Mouse (Mus musculus): ENCODE data around the gene Unc13d. TPM values are rescaled to one million over a fixed set of nuclear protein-coding genes. Genes with fewer than 3 reads are reported as not detected.
A peak's percentile ranks its signal among the peaks of the same experiment; 100 is the strongest.
"Not testable (repeated sequence)": the region's sequence is repeated elsewhere in the genome, so short reads cannot be mapped to it uniquely, and the experiment has no call there.

Unc13d gene
- polyA plus RNA-seq (2015; fragmentation: Nextera tagmentation; extraction: Ambion mirVana): 0.69 and 0.80 TPM in 2 replicates

DNA sequence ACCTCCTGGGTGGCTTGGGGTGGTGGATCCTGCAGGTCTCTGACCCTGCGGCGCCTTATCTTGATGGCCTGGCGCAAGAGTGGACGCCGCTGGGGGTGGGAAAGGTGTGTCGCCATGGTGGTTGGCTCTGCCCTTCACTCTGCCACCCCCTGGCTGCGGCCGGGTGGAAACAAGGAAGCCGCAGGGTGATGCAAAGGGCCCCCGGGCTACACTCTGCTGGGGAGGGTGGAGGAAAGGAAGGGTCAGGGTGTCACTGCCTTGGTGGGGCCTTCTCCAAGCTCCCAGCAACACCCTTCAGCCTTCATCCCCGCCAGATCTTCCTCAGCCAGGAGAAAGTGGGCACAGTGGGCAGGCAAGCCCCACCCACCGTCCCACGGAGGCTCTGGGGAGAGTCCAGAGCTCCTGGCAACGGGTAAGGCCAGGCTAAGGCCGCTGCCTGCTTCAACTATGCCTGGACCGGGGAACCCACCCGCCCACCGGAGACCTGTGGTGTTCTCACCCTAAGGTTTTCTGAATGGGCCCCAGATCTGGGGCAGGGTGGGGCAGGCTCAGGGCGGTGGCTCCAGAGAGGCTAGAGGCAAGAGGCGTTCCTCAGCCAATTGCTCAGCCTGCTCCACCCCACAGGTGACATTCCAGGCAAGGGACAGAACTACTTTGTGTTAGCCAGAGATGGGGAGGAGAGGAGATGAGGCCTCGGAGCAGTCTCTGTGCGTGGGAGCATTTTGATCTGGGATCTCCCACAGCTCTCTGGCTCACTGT, at the start of gene Unc13d:
TSS of gene Unc13d (minus strand) at position 516 of the 759 bp plus-strand sequence.
- Histone ChIP-seq H3K27ac (ENCODE audit: low read depth, low read length) (no peak within 1 kb of the TSS), H3K9ac (ENCODE audit: low read depth, low read length) (peak within 1 kb of the TSS; percentile 63), H3K4me2 (ENCODE audit: low read length) (peak within 1 kb of the TSS; percentile 53), H3K4me3 (ENCODE audit: low read length) (peak within 1 kb of the TSS; percentile 28), H3K9me3 (ENCODE audit: control insufficient read depth, low read length) (no peaks in the 10 kb centered on the region), H3K4me1 (ENCODE audit: control insufficient read depth, insufficient read depth, low read depth, low read length) (peaks cover 7% of the 10 kb centered on the region), H3K36me3 (ENCODE audit: control insufficient read depth, insufficient read depth, low read length) (peaks cover 25% of the 10 kb centered on the region), H3K27me3 (replicated peaks; ENCODE audit: control insufficient read depth, insufficient read depth, low read length) (no peaks in the 10 kb centered on the region)
- peak; percentile 28 for ATAC-seq
- 70% methylated on average over 22 of the region's 22 CpGs for WGBS

DNA sequence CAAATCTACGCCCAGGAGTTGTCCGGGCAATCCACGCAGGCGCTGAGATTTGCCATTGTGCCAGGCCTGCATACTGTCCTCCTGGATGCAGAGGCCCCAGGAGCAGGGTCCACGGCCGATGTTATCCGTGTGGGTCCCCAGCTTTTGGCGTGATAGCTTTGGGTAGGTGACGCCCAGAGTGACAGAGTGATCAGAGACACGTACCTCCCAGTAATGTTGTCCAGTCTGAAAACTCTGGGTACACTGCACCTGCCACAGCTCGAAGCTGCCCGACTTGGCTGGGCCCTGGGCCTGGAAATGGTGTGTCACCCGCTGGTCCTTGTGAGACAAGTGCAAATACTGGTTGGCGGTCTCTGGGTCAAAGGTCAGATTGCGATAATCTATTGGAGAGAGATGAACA, 48.5 kb upstream of the Unc13d start:
- Histone ChIP-seq H3K9ac (ENCODE audit: low read depth, low read length) (no peak overlapping the region), H3K27ac (ENCODE audit: low read depth, low read length) (no peak overlapping the region), H3K4me3 (ENCODE audit: low read length) (no peak overlapping the region), H3K4me1 (ENCODE audit: control insufficient read depth, insufficient read depth, low read depth, low read length) (peaks cover 19% of the 10 kb centered on the region), H3K9me3 (ENCODE audit: control insufficient read depth, low read length) (no peaks in the 10 kb centered on the region), H3K36me3 (ENCODE audit: control insufficient read depth, insufficient read depth, low read length) (peaks cover 8% of the 10 kb centered on the region), H3K27me3 (replicated peaks; ENCODE audit: control insufficient read depth, insufficient read depth, low read length) (no peaks in the 10 kb centered on the region), H3K4me2 (ENCODE audit: low read length) (no peak overlapping the region)
- 95% methylated on average over 15 of the region's 15 CpGs for WGBS
- no peak for ATAC-seq

DNA sequence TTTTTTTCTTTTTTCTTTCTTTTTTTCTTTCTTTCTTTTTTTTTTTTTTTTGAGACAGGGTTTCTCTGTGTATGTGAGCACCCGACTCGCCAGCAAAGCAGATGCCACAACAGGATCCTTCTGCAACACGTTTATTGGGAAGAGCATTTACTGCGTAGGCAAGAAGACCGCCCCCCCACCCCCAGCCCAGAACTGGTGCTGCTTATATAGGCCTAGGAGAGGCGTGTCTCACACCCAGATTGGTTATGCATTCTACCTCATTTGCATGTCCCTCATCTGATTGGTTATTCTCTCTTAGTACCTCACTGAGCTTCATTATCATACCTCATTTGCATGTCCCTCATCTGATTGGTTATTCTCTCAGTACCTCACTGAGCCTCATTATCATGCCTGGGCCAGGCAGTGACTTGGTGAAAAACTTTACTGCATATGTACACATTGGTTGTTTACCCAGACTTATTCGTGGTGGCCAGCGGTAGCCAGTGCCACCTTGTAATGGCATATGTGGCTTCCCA, 44.0 kb upstream of the Unc13d start:
- not testable (repeated sequence) for H3K4me2 ChIP-seq (ENCODE audit: low read length); H3K27me3 ChIP-seq (replicated peaks; ENCODE audit: control insufficient read depth, insufficient read depth, low read length); H3K4me1 ChIP-seq (ENCODE audit: control insufficient read depth, insufficient read depth, low read depth, low read length); H3K9ac ChIP-seq (ENCODE audit: low read depth, low read length); ATAC-seq; H3K27ac ChIP-seq (ENCODE audit: low read depth, low read length); H3K36me3 ChIP-seq (ENCODE audit: control insufficient read depth, insufficient read depth, low read length); H3K4me3 ChIP-seq (ENCODE audit: low read length); H3K9me3 ChIP-seq (ENCODE audit: control insufficient read depth, low read length)
- 89% methylated on average over 8 of the region's 8 CpGs for WGBS

DNA sequence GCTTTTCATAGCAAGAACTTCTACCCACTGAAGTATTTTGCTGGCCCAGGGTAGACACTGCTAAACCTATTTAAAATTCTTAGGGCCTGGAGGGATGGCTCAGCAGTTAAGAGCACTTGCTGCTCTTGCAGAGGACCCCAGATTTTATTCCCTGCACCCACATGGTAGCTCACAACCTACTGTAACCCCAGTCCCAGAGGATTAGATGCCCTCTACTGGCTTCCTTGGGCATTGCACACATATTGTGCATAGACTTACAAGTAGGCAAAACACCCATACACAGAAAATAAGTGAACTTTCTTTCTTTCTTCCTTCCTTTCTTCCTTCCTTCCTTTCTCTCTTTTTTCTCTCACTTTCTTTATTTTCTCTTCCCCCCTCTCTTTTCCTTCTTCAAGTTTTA, 40.1 kb upstream of the Unc13d start:
- no peak for ATAC-seq
- H3K27me3 ChIP-seq (replicated peaks; ENCODE audit: control insufficient read depth, insufficient read depth, low read length): no peaks in the 10 kb centered on the region

DNA sequence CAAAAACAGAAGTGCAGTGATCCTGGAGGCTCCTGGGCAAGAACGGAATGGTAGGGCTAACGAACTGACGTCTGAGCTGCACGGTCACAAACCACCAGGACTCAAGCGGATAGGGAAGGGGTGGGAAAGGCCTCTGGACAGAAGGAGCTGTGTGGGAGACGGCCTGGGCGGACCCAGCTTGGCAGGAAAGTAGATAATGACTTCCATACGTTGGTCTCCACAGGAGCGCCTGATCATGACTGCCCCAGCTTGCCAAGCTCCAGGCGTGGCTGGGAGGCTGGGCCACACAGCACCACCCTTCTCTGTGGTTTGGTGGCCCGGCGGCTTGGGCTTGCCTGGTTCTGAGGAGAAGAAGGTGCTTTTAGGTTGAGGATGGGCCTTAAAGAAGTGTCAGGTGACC, 39.5 kb upstream of the Unc13d start:
- 84% methylated on average over 12 of the region's 12 CpGs for WGBS
- no peak overlapping the region for H3K4me2 ChIP-seq (ENCODE audit: low read length)
- no peak for ATAC-seq
- no peak overlapping the region for H3K9ac ChIP-seq (ENCODE audit: low read depth, low read length)
- H3K27me3 ChIP-seq (replicated peaks; ENCODE audit: control insufficient read depth, insufficient read depth, low read length): no peaks in the 10 kb centered on the region
- no peaks in the 10 kb centered on the region for H3K9me3 ChIP-seq (ENCODE audit: control insufficient read depth, low read length)
- H3K36me3 ChIP-seq (ENCODE audit: control insufficient read depth, insufficient read depth, low read length): no peaks in the 10 kb centered on the region
- H3K4me1 ChIP-seq (ENCODE audit: control insufficient read depth, insufficient read depth, low read depth, low read length): no peaks in the 10 kb centered on the region
- no peak overlapping the region for H3K4me3 ChIP-seq (ENCODE audit: low read length)
- H3K27ac ChIP-seq (ENCODE audit: low read depth, low read length): no peak overlapping the region

More for the DNA sequence above, 40.1 kb upstream of the Unc13d start:
- Histone ChIP-seq H3K4me2 (ENCODE audit: low read length) (no peak overlapping the region), H3K27ac (ENCODE audit: low read depth, low read length) (no peak overlapping the region), H3K9me3 (ENCODE audit: control insufficient read depth, low read length) (no peaks in the 10 kb centered on the region), H3K9ac (ENCODE audit: low read depth, low read length) (no peak overlapping the region), H3K36me3 (ENCODE audit: control insufficient read depth, insufficient read depth, low read length) (no peaks in the 10 kb centered on the region), H3K4me1 (ENCODE audit: control insufficient read depth, insufficient read depth, low read depth, low read length) (no peaks in the 10 kb centered on the region), H3K4me3 (ENCODE audit: low read length) (no peak overlapping the region)

DNA sequence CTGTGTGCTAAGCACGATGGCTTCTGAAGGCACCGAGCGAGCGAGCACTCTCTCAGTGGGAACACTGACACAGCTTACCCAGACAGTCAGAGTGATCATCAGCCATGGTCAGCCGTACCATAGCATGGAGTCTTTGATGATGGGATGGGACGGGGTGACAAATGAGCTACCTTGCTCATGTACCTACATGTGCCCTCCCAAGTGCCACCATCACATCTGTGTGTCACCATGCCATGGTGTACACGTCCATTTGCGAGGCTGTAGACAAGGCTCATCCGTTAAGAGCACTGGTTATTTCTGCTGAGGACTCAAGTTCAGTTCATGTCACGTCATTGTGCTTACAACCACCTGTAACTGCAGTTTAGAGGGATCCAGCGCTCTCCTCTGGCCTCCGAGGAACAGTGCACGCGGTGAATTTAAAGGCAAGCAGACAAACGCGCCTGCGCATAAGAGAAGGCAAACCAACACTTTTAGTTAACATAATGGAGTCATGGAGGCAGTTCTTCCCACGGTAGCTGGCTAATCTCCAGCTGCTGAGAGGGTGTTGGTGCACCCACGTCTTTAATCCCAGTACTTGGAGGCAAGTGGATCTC, 33.9 kb upstream of the Unc13d start:
- Histone ChIP-seq H3K4me1 (ENCODE audit: control insufficient read depth, insufficient read depth, low read depth, low read length) (peaks cover 16% of the 10 kb centered on the region), H3K36me3 (ENCODE audit: control insufficient read depth, insufficient read depth, low read length) (no peaks in the 10 kb centered on the region), H3K27me3 (replicated peaks; ENCODE audit: control insufficient read depth, insufficient read depth, low read length) (peaks cover 33% of the 10 kb centered on the region), H3K9ac (ENCODE audit: low read depth, low read length) (no peak overlapping the region), H3K4me2 (ENCODE audit: low read length) (no peak overlapping the region), H3K9me3 (ENCODE audit: control insufficient read depth, low read length) (no peaks in the 10 kb centered on the region), H3K4me3 (ENCODE audit: low read length) (no peak overlapping the region), H3K27ac (ENCODE audit: low read depth, low read length) (no peak overlapping the region)
- WGBS: 84% methylated on average over 19 of the region's 19 CpGs
- no peak for ATAC-seq

DNA sequence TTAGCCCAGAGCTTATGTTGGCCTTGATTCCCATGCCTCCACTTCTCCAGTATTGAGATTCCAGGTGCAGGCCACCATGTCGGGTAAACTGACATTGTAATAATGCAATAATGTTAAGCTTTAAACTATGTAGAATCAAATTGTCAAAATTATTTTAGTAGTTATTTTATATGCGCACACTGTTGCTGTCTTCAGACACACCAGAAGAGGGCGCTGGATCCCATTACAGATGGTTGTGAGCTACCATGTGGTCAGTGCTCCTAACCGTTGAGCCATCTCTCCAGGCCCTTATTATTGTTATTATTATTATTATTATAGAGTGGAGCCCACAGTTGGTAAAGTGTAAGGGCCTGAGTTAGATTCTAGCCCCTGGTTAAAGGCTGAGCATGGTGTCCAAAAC, 33.3 kb upstream of the Unc13d start:
- no peak overlapping the region for H3K27ac ChIP-seq (ENCODE audit: low read depth, low read length)
- ATAC-seq: no peak
- peaks cover 37% of the 10 kb centered on the region for H3K27me3 ChIP-seq (replicated peaks; ENCODE audit: control insufficient read depth, insufficient read depth, low read length)
- no peak overlapping the region for H3K4me3 ChIP-seq (ENCODE audit: low read length)
- no peak overlapping the region for H3K4me2 ChIP-seq (ENCODE audit: low read length)
- peaks cover 16% of the 10 kb centered on the region for H3K4me1 ChIP-seq (ENCODE audit: control insufficient read depth, insufficient read depth, low read depth, low read length)
- no peaks in the 10 kb centered on the region for H3K36me3 ChIP-seq (ENCODE audit: control insufficient read depth, insufficient read depth, low read length)
- no peak overlapping the region for H3K9ac ChIP-seq (ENCODE audit: low read depth, low read length)
- H3K9me3 ChIP-seq (ENCODE audit: control insufficient read depth, low read length): no peaks in the 10 kb centered on the region
- 83% methylated on average over 4 of the region's 4 CpGs for WGBS

DNA sequence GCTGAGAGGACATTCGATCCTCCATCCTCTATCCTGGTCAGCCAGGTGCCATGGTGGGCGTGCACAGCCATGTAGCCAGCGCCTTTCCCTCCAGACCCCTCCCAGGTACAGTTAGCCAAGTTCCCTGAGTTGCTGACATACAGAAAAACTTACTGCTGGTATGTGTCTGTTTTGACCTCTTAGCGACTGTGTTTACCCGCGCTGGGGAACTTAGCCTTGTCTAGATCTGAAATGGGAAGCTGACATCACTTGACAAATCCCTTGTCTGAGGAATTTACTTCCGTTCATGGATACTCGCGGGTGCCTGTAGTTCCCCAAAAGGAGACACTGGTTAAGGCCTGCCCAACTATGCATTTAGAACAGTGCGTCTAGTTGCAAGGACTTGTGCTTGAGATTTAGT, 32.8 kb upstream of the Unc13d start:
- H3K9me3 ChIP-seq (ENCODE audit: control insufficient read depth, low read length): no peaks in the 10 kb centered on the region
- 33% methylated on average over 10 of the region's 10 CpGs for WGBS
- no peak overlapping the region; the same call in 1 of the 2 replicates for H3K27ac ChIP-seq (ENCODE audit: low read depth, low read length)
- H3K36me3 ChIP-seq (ENCODE audit: control insufficient read depth, insufficient read depth, low read length): no peaks in the 10 kb centered on the region
- peaks cover 16% of the 10 kb centered on the region for H3K4me1 ChIP-seq (ENCODE audit: control insufficient read depth, insufficient read depth, low read depth, low read length)
- peak overlapping the region; percentile 43; the same call in 1 of the 2 replicates for H3K9ac ChIP-seq (ENCODE audit: low read depth, low read length)
- H3K27me3 ChIP-seq (replicated peaks; ENCODE audit: control insufficient read depth, insufficient read depth, low read length): peaks cover 42% of the 10 kb centered on the region
- no peak for ATAC-seq
- peak overlapping the region; percentile 43 for H3K4me2 ChIP-seq (ENCODE audit: low read length)
- peak overlapping the region; percentile 36 for H3K4me3 ChIP-seq (ENCODE audit: low read length)

DNA sequence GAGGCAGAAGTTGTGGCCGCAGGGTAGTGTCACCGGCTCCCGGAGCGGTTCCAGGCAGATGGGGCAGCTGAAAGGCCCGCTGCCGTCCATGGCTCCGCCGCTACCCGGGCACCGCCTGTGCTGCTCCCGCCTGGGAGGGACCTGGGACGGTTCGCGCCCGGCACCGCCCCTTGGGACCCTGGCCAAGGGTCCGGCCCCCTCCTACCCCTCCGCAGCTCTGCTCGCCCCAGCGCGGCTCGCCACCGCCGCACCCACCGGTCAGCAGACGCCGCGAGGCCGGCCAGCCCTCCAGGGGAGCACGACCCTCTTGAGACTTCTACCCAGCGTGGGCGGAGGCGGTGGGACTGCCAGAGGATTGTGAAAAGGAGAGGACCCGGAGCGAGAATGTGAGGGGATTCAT, 32.4 kb upstream of the Unc13d start:
- Histone ChIP-seq H3K9ac (ENCODE audit: low read depth, low read length) (peak overlapping the region; percentile 43), H3K27me3 (replicated peaks; ENCODE audit: control insufficient read depth, insufficient read depth, low read length) (peaks cover 42% of the 10 kb centered on the region), H3K36me3 (ENCODE audit: control insufficient read depth, insufficient read depth, low read length) (no peaks in the 10 kb centered on the region), H3K4me3 (ENCODE audit: low read length) (peak overlapping the region; percentile 36), H3K27ac (ENCODE audit: low read depth, low read length) (no peak overlapping the region; the same call in 1 of the 2 replicates), H3K9me3 (ENCODE audit: control insufficient read depth, low read length) (no peaks in the 10 kb centered on the region), H3K4me1 (ENCODE audit: control insufficient read depth, insufficient read depth, low read depth, low read length) (peaks cover 16% of the 10 kb centered on the region), H3K4me2 (ENCODE audit: low read length) (peak overlapping the region; percentile 43)
- under 1% methylated on average over 26 of the region's 35 CpGs for WGBS
- no peak; the same call in 1 of the 2 replicates for ATAC-seq

Measured in hindbrain, embryonic 16.5 days (tissue).